Mouse (Mus musculus): ENCODE data around the gene Gm10073. TPM values are rescaled to one million over a fixed set of nuclear protein-coding genes. Genes with fewer than 3 reads are reported as not detected.
"Not testable (repeated sequence)": the region's sequence is repeated elsewhere in the genome, so short reads cannot be mapped to it uniquely, and the experiment has no call there.

Gm10073 gene
- total RNA-seq (2021), result 101 and 113 TPM in 2 replicates
- long read RNA-seq, partial matches to known transcripts, result 0 of 2 reads
- long read RNA-seq, other reads (novel, unspliced or antisense), result 0 of 2 reads

DNA sequence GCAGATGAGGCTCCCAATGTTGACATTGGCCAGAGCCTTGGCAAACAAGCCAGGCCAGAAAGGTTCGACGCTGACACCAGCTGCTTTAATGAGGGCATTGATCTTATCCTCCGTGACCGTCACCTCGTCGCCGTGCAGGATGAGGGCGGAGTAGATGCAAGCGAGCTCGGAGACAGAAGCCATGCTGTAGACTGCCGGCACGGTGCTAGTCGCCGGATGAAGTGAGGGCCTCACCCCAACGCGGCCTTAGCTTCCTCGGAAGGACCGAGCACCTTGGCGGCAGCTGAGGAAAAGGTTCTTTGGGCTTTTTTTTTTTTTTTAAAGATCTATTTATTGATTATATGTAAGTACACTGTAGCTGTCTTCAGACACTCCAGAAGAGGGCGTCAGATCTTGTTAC lies at the start of gene Gm10073:
Gene Gm10073, minus strand, starts transcription at position 294 of the 400 bp plus-strand sequence.
- not testable (repeated sequence) for DNase-seq

- no peak for DNase-seq
Measured at GRCm38 (mm10) chr8:106623016-106623415, 49.8 kb upstream of the Gm10073 start.

- DNase-seq, result no peak
Measured at GRCm38 (mm10) chr8:106620488-106620887, 47.2 kb upstream of the Gm10073 start.

GRCm38 (mm10) chr8:106619549-106620245 lies 46.4 kb upstream of the Gm10073 start:
- peak; percentile 19 for DNase-seq

DNA sequence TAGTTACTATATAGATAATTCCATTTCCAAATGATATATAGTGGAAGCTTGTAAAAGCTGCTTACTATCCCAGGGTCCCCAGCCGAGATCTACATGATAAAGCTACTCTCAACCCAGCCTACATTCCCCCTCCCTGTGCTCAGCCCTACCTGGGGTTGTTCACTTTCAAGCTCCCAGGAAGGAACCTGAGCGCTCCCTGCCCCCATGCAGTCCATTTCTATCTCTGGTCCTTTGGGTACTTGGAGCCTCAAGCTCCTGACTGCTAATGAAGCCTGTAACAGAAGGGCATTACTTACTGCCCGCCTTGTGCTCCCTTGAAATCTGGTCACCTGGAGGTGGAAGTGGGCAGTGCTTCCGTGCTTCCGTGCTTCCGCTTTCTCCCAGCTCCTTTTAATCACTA lies 45.1 kb upstream of the Gm10073 start:
- no peak for DNase-seq

DNA sequence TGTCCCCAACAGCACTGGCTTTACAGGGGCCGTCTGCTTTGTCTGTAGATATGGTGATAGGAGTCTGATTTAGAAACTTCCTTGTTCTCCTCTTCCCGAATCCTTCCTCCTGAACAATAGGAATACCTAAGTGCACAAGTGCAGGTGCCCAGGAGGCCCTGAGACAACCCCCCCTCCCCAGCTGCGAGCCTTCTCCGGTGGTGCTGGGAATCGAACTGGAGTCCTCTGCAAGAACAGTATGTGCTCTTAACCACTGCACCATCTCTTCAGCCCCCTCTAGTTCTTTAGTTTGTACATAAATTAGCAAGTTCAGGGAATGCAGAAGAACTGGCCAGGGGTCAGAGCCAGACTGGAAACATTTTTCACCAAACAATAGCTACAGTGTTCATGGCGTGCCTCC lies 44.6 kb upstream of the Gm10073 start:
- no peak for DNase-seq

- DNase-seq, result no peak
Measured at GRCm38 (mm10) chr8:106617196-106617595, 43.9 kb upstream of the Gm10073 start.

- DNase-seq, result no peak
Measured at GRCm38 (mm10) chr8:106616679-106617078, 43.4 kb upstream of the Gm10073 start.

DNA sequence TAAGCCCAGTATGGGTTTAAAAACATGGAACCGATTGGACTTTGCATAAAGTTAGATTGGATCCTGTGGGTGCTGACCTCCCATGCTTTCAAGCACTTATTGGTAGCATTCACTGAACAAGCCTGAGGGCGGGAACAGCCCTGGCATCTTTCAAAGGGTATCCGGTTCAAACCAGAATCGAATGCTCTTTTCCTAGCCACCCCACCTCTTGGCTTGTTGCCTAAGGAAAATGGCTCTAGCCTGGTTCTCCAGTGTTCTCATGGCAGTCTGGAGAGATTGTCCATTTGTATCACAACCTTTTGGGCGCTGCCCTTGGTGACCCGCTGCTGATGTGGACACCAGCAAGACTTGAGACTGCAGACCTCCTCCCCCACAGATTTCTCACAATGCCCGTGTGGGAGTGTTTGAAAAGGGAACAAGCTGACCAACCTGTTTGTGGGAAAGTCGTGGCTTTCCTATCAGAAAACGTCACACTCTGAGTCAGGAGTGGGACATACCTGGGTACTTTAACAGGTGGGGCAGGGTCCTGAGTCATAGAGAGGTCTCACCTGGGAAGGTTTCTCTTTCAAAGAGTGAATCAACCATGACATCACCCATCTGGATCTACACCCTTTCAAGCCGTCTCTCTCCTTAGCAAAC lies 42.5 kb upstream of the Gm10073 start:
- no peak for DNase-seq

DNA sequence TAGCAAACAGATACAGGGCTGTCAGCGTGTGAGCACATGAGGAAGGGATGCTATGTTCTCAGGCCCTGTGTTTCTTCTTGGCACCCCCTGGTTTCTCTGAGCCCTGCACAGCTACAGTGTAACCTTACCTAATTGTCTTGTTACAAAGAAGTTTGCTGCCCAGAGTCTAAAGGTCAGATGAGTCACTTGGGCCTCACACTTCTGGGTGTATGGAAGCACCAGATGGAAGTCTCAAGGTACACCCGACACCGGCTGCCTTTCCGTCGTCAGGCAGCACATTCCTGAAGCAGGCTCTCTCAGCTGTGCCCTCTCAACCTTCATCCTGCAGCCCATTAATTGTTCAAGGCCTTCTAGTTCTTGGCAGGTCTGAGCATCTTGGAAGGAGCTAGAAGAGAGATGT lies 41.4 kb upstream of the Gm10073 start:
- DNase-seq, result no peak

DNA sequence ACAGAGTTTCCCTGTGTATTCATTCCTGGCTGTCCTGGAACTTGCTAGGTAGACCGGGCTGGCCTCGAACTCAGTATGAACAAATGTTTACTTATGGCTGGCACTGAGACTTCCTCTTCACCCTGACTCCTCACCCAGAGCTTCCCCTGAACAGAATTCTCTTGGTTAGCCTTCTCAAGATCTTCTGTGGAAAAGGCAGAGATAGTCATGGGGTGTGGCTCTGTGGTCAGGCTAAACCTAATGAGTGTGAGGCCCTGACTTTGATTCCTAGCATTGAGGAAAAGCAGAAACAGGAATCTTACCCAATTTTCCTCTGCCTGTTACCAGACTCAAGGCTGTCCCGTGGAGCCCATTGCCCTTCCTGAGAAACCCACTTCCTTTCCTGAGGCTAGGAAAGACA lies 38.8 kb upstream of the Gm10073 start:
- no peak for DNase-seq

DNA sequence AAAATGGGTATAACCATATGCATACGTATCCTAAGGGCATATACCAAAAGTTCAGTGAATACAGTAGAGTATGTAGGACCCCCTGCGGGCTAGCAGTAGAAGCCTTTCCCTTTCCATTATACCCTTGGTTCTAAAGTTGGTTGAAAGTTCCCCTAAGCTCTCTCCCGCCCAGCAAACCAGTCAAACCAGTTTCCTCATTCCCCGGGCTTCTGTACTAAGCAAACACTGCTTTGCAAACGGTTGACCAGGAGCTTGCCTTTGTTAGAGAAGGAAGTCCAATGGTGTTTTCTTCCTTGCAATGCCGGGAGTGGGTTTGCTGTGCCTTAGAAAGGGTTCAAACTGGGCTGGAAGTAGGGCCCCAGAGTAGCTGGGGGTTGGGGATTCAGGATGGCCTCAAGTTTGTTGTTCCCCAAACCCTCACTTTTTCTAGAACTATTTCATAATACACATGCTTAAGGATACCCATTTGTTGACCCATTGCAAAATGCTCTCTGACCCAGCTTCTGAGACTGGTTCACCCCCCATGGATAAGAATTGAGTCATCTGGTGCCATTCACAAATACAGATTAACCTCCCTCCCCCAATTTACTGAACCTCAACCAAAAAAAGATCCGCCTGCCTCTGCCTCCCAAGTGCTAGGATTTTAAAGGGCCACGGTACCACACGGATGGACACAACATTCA lies 37.8 kb upstream of the Gm10073 start:
- no peak for DNase-seq

- no peak for DNase-seq
Measured at GRCm38 (mm10) chr8:106609076-106609903, 36.0 kb upstream of the Gm10073 start.

DNA sequence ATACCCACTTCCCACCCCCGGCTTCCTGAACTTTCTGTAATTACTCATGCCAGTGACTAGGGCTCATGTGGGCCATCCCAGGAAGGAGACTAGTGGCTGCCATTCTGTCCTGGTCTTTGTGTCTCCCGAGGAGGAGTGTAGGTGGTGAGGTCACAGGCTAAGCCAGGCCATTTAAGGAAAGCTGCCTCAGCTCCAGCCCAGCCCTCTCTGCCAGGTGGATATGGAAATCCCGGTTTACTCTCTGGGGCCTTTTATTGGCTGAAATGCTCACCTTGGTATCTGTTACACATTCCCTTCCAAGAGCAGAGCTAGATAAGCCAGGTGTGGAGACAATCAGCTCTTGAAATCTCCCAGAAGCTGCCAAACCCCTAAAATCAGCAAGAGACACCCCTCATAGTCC lies 35.2 kb upstream of the Gm10073 start:
- no peak for DNase-seq

GRCm38 (mm10) chr8:106607783-106608182 lies 34.5 kb upstream of the Gm10073 start:
- DNase-seq, result not testable (repeated sequence)

- no peak for DNase-seq
Measured at GRCm38 (mm10) chr8:106606601-106607145, 33.4 kb upstream of the Gm10073 start.

DNA sequence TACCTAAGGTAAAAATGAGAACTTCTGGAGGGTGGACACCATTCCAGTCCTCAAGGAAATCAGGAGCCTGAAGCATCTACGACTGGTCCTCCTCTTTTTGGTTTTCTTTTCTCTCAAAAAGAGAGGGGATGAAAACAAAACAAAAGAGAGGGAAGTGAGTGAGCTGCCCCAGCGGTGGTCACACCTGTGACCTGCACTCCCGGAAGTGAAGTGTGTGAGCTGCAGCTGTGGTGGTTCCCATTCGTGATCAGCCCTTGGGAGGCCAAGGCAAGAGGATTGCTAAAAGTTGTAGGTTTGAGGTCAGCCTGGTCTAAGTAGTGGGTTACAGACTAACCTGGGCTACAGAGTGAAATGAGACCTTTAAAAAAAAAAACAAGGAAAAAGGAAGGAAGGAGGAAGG lies 32.9 kb upstream of the Gm10073 start:
- no peak for DNase-seq

DNA sequence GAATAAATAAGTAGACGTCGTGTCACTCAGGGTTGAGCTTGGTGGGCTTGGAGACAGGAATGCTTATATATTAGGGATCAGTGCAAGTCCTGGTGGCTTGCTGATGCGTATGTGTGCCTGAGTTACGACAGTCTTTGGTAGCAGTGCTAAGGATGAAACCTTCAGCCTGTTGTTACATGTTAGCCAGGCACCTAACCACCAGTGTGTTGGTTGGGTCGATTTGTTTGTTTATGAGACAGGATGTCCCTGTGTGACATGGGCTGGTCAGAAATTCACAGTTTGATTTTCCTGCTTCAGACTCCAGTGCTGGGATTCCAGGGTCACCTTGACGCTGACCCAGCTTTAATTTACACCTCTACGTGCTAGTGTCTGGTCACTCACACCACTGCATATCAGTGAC lies 32.4 kb upstream of the Gm10073 start:
- no peak for DNase-seq

- DNase-seq, result no peak
Measured at GRCm38 (mm10) chr8:106603933-106604332, 30.7 kb upstream of the Gm10073 start.

DNA sequence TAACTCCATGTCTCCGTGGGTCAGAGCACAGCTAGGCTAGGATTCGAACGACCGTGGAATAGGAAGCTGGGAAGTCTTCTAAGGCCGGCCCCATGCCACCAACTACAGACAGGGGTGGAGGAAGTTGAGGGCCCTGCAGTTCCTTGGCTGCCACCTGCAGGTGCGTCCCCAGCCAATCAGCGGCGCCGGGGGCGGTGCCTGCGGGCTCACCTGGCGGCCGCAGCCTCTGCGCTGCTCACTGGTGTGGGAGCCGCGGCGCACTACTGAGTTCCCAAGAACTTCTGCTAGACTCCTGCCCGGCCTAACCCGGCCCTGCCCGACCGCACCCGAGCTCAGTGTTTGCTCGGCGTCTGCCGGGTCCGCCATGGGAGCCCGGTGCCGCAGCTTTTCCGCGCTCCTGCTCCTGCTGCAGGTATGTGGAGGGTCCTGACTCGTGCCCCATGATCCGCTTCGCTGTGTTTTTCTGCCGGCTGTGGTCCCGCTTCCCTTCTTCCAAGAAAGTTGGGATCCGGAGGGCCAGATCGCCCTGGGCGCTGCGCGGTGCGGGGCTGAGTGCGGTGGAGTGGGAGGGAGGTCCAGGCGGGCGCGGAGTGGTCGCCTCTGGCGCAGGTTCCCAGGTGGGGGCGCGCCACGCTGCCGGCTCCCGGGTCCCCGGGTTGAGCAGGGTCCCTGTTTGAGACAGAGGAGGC lies 30.0 kb upstream of the Gm10073 start, which contains the start of gene Cdh1:
Gene Cdh1, plus strand, starts transcription at position 221 of the 689 bp plus-strand sequence.
- DNase-seq, result peak; percentile 16

DNA sequence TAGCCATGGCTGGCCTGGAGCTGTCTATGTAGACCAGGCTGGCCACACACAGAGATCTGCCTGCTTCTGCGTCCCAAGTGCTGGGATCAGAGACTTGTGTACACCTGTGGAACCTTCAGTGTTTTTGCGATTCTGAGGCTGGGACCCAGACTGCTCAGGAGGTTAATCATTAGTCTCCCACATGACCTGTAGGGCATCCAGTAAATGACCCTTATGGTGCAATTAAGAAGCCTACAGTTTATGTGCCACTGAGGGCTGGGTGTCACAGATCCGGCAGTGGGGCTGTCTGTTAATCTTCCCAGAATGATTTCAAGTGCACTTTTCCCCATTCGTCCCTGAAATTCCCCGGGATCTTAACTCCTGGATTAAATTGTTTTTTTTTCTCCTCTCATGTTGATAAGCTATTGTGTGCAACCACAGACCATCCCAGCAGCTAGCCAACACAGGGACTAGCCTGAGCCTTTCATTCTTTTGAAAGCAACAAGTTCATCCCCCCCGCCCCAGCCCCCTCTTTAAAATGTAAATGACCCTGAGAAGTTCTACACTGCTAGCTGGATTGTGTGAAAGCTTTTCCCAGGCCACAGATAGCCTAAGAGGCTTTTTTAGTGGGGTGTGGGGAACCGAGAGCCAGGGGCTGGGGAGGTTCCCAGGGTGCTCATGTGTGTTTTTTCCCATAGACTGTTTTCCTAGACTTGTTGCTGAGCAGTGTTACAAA lies 26.2 kb upstream of the Gm10073 start:
- no peak for DNase-seq

Measured in adrenal gland, postnatal 25 days (tissue).